Mouse (Mus musculus): ENCODE measurements around the gene Lrtm1.

Lrtm1 gene

GRCm38 (mm10) chr14:29038246-29038645 lies 20.2 kb downstream of the Lrtm1 start:
- DNase-seq (ENCODE audit: low spot score), result no peak

- no peak for DNase-seq (ENCODE audit: low spot score)
Observed at GRCm38 (mm10) chr14:29040606-29041364, 22.8 kb downstream of the Lrtm1 start.

GRCm38 (mm10) chr14:29041498-29041897 lies 23.5 kb downstream of the Lrtm1 start:
- no peak for DNase-seq (ENCODE audit: low spot score)

- no peak for DNase-seq (ENCODE audit: low spot score)
Observed at GRCm38 (mm10) chr14:29042355-29042754, 24.3 kb downstream of the Lrtm1 start.

GRCm38 (mm10) chr14:29051951-29052835 lies 34.2 kb downstream of the Lrtm1 start:
- no peak for DNase-seq (ENCODE audit: low spot score)

GRCm38 (mm10) chr14:29060679-29061078 lies 42.7 kb downstream of the Lrtm1 start:
- no peak for DNase-seq (ENCODE audit: low spot score)

- no peak for DNase-seq (ENCODE audit: low spot score)
Observed at GRCm38 (mm10) chr14:29061491-29061890, 43.5 kb downstream of the Lrtm1 start.

- DNase-seq (ENCODE audit: low spot score), result no peak
Observed at GRCm38 (mm10) chr14:29062676-29063075, 44.7 kb downstream of the Lrtm1 start.

- no peak for DNase-seq (ENCODE audit: low spot score)
Observed at GRCm38 (mm10) chr14:29073747-29074146, 55.7 kb downstream of the Lrtm1 start.

- no peak for DNase-seq (ENCODE audit: low spot score)
Observed at GRCm38 (mm10) chr14:29077418-29077817, 59.4 kb downstream of the Lrtm1 start.

- DNase-seq (ENCODE audit: low spot score), result no peak
Observed at GRCm38 (mm10) chr14:29080228-29080627, 62.2 kb downstream of the Lrtm1 start.

GRCm38 (mm10) chr14:29080630-29081029 lies 62.6 kb downstream of the Lrtm1 start:
- DNase-seq (ENCODE audit: low spot score), result peak; percentile 23

GRCm38 (mm10) chr14:29082171-29082570 lies 64.2 kb downstream of the Lrtm1 start:
- no peak for DNase-seq (ENCODE audit: low spot score)
